Mouse (Mus musculus): ENCODE results near the gene Sec23ip.

The Sec23ip gene

GRCm38 (mm10) chr7:128744684-128745485 is at the start of gene Sec23ip:
Gene Sec23ip (plus strand): TSS chr7:128744943.
- in situ Hi-C loops (cut with MboI, MseI), result no loop called here

- in situ Hi-C loops (cut with MboI, MseI), result loop anchor here (10.0 to 25.0 kb wide), 2 partner anchors 238 to 335 kb away; partner anchors contain the start of gene Tial1
These were observed 44.8 kb upstream of the Sec23ip start for GRCm38 (mm10) chr7:128699959-128700358.

- in situ Hi-C loops (cut with MboI, MseI), result loop anchor here (10.0 kb wide), 1 partner anchor 341 kb away; no protein-coding TSS in a partner anchor
These were observed 39.0 kb upstream of the Sec23ip start for GRCm38 (mm10) chr7:128705735-128706134.

- in situ Hi-C loops (cut with MboI, MseI), result no loop called here
These were observed 26.8 kb upstream of the Sec23ip start for GRCm38 (mm10) chr7:128717991-128718390.

- in situ Hi-C loops (cut with MboI, MseI), result no loop called here
These were observed 20.0 kb upstream of the Sec23ip start for GRCm38 (mm10) chr7:128724761-128725160.

- in situ Hi-C loops (cut with MboI, MseI), result no loop called here
These were observed 19.6 kb upstream of the Sec23ip start for GRCm38 (mm10) chr7:128725189-128725588.

- in situ Hi-C loops (cut with MboI, MseI), result no loop called here
These were observed 17.7 kb upstream of the Sec23ip start for GRCm38 (mm10) chr7:128726999-128727398.

- in situ Hi-C loops (cut with MboI, MseI), result no loop called here
These were observed 17.0 kb upstream of the Sec23ip start for GRCm38 (mm10) chr7:128727701-128728100.

GRCm38 (mm10) chr7:128728738-128729137 is 16.0 kb upstream of the Sec23ip start:
- in situ Hi-C loops (cut with MboI, MseI), result no loop called here

- in situ Hi-C loops (cut with MboI, MseI), result no loop called here
These were observed 13.2 kb upstream of the Sec23ip start for GRCm38 (mm10) chr7:128731585-128731984.

- in situ Hi-C loops (cut with MboI, MseI), result no loop called here
These were observed 6.7 kb upstream of the Sec23ip start for GRCm38 (mm10) chr7:128738041-128738440.

- in situ Hi-C loops (cut with MboI, MseI), result no loop called here
These were observed 5.7 kb upstream of the Sec23ip start for GRCm38 (mm10) chr7:128739116-128739461.

- in situ Hi-C loops (cut with MboI, MseI), result no loop called here
These were observed 5.1 kb upstream of the Sec23ip start for GRCm38 (mm10) chr7:128739462-128740277.

GRCm38 (mm10) chr7:128740334-128740733 is 4.4 kb upstream of the Sec23ip start, which contains the start of gene Mcmbp:
Gene Mcmbp (minus strand): TSS chr7:128740495.
- in situ Hi-C loops (cut with MboI, MseI), result no loop called here

GRCm38 (mm10) chr7:128743898-128744297 is 845 bp upstream of the Sec23ip start:
- in situ Hi-C loops (cut with MboI, MseI), result no loop called here

GRCm38 (mm10) chr7:128746151-128746550 is 1.4 kb downstream of the Sec23ip start:
- in situ Hi-C loops (cut with MboI, MseI), result no loop called here

GRCm38 (mm10) chr7:128748758-128749157 is 4.0 kb downstream of the Sec23ip start:
- in situ Hi-C loops (cut with MboI, MseI), result no loop called here

GRCm38 (mm10) chr7:128750296-128750695 is 5.6 kb downstream of the Sec23ip start:
- in situ Hi-C loops (cut with MboI, MseI), result no loop called here

GRCm38 (mm10) chr7:128752012-128752411 is 7.3 kb downstream of the Sec23ip start:
- in situ Hi-C loops (cut with MboI, MseI), result no loop called here

- in situ Hi-C loops (cut with MboI, MseI), result no loop called here
These were observed 10.7 kb downstream of the Sec23ip start for GRCm38 (mm10) chr7:128755396-128755795.

- in situ Hi-C loops (cut with MboI, MseI), result no loop called here
These were observed 14.2 kb downstream of the Sec23ip start for GRCm38 (mm10) chr7:128758948-128759347.

- in situ Hi-C loops (cut with MboI, MseI), result no loop called here
These were observed 22.0 kb downstream of the Sec23ip start for GRCm38 (mm10) chr7:128766696-128767095.

GRCm38 (mm10) chr7:128777201-128777600 is 32.5 kb downstream of the Sec23ip start:
- in situ Hi-C loops (cut with MboI, MseI), result no loop called here

Measured in T-helper 1 cell (primary cell).